Comparison of ENCODE assay signal across 8 mouse cellular contexts in genomic region chr2:118895990-118896913, GRCm38 (mm10). TPM values are rescaled to one million over a fixed set of nuclear protein-coding genes. Genes with fewer than 3 reads are reported as not detected.
DNase-seq lines count a peak whose midpoint lies in the region; ATAC-seq and TF ChIP-seq lines count a peak whose summit lies in the region.

No protein-coding gene starts in this region.

- peak overlapping the region; percentile 11 for H3K4me3 ChIP-seq in C2C12 (ENCODE audit: insufficient read depth, poor library complexity, severe bottlenecking)
- peak overlapping the region; percentile 60 to 62 for H3K4me3 ChIP-seq in ES-E14 (ENCODE audit: insufficient read depth in 1 of 2, low read depth in 1 of 2, low read length in 2 of 2, poor library complexity in 1 of 2, severe bottlenecking in 1 of 2)
- peak overlapping the region; percentile 54 for H3K4me3 ChIP-seq in heart, embryonic 11.5 days (ENCODE audit: low read depth, low read length)
- H3K4me3 ChIP-seq in kidney, postnatal 0 days (replicated peaks; ENCODE audit: low read depth, low read length), result peak overlapping the region; percentile 42
- H3K4me3 ChIP-seq in stomach, embryonic 15.5 days (replicated peaks), result peak overlapping the region; percentile 49

- H3K27ac ChIP-seq in ES-E14 (ENCODE audit: insufficient read depth, low read depth, low read length, poor library complexity, severe bottlenecking), result no peak overlapping the region
- no peak overlapping the region for H3K27ac ChIP-seq in heart, embryonic 11.5 days (ENCODE audit: low read depth, low read length)
- H3K27ac ChIP-seq in kidney, postnatal 0 days, result no peak overlapping the region
- no peak overlapping the region for H3K27ac ChIP-seq in stomach, embryonic 15.5 days

- no peak for ATAC-seq in heart, embryonic 11.5 days (replicated peaks; ENCODE audit: insufficient number of reproducible peaks, low FRiP score, low TSS enrichment)
- no peak for ATAC-seq in kidney, postnatal 0 days (replicated peaks; ENCODE audit: low FRiP score, low read depth)
- peak; percentile 19; the same call in 1 of the 2 replicates for ATAC-seq in stomach, embryonic 15.5 days (ENCODE audit: insufficient read depth, low FRiP score, low read depth)

- no peaks in the 10 kb centered on the region for H3K9me3 ChIP-seq in ES-E14 (ENCODE audit: control insufficient read depth, insufficient read depth, low read depth, low read length)
- H3K9me3 ChIP-seq in heart, embryonic 11.5 days (replicated peaks; ENCODE audit: control insufficient read depth, low read length), result no peaks in the 10 kb centered on the region
- H3K9me3 ChIP-seq in kidney, postnatal 0 days (replicated peaks; ENCODE audit: low read length), result no peaks in the 10 kb centered on the region
- H3K9me3 ChIP-seq in stomach, embryonic 15.5 days, result no peaks in the 10 kb centered on the region

- peak overlapping the region; percentile 72 for H3K4me2 ChIP-seq in heart, embryonic 11.5 days
- H3K4me2 ChIP-seq in kidney, postnatal 0 days (ENCODE audit: low read length), result peak overlapping the region; percentile 78
- H3K4me2 ChIP-seq in stomach, embryonic 15.5 days, result peak overlapping the region; percentile 96

- no peak overlapping the region for H3K9ac ChIP-seq in ES-E14 (ENCODE audit: insufficient read depth, low read depth, low read length, poor library complexity, severe bottlenecking)
- H3K9ac ChIP-seq in heart, embryonic 11.5 days (ENCODE audit: low read depth, low read length), result peak overlapping the region; percentile 59
- H3K9ac ChIP-seq in kidney, postnatal 0 days (ENCODE audit: low read depth, low read length), result peak overlapping the region; percentile 52; the same call in 1 of the 2 replicates
- peak overlapping the region; percentile 9; the same call in 1 of the 2 replicates for H3K9ac ChIP-seq in stomach, embryonic 15.5 days

- DNase-seq in ES-E14 (ENCODE audit: low read depth, low spot score), result no peak
- peak; percentile 50 to 63 for DNase-seq in cerebellum, postnatal 25 days
- peak; percentile 37 for DNase-seq in kidney, postnatal 0 days (ENCODE audit: low spot score)
- peak; percentile 47 for DNase-seq in lung, postnatal 36 days
- no peak for DNase-seq in left cerebral cortex, adult 11 months (ENCODE audit: low spot score)

- H3K79me2 ChIP-seq in C2C12 (ENCODE audit: control insufficient read depth, insufficient read depth), result no peaks in the 10 kb centered on the region

- H3K4me1 ChIP-seq in ES-E14 (ENCODE audit: control insufficient read depth in 2 of 2, insufficient read depth in 2 of 2, low read length in 2 of 2, poor library complexity in 1 of 2), result peaks cover 0 to 14% of the 10 kb centered on the region in 2 experiments; a peak in 2 of 4 replicates
- H3K4me1 ChIP-seq in heart, embryonic 11.5 days (ENCODE audit: control insufficient read depth, insufficient read depth, low read length), result peaks cover 20% of the 10 kb centered on the region
- H3K4me1 ChIP-seq in kidney, postnatal 0 days (replicated peaks; ENCODE audit: insufficient read depth, low read length), result peaks cover 9% of the 10 kb centered on the region; the same call in 1 of the 2 replicates
- H3K4me1 ChIP-seq in stomach, embryonic 15.5 days, result peaks cover 31% of the 10 kb centered on the region

- H3ac ChIP-seq in C2C12 (ENCODE audit: control insufficient read depth, insufficient read length, low read depth), result peak overlapping the region; percentile 10

- in situ Hi-C loops in ES-E14 (cut with MboI; ENCODE audit: low sequenced_read_pairs in 2 of 2, unreplicated experiment in 2 of 2), result loop anchor here (5.0 to 25.0 kb wide), 2 partner anchors 149 to 409 kb away; partner anchors contain the start of genes Inafm2 (in 1 of the 2) and Srp14 (in 1 of the 2)

- H3K36me3 ChIP-seq in C2C12 (ENCODE audit: control insufficient read depth, insufficient read depth) (no peaks in the 10 kb centered on the region), ES-E14 (ENCODE audit: control insufficient read depth, insufficient read depth, low read length, poor library complexity, severe bottlenecking) (no peaks in the 10 kb centered on the region)
- no peaks in the 10 kb centered on the region for H3K36me3 ChIP-seq in heart, embryonic 11.5 days (ENCODE audit: control insufficient read depth, insufficient read depth, low read length)
- H3K36me3 ChIP-seq in kidney, postnatal 0 days (ENCODE audit: insufficient read depth, low read length), result no peaks in the 10 kb centered on the region
- no peaks in the 10 kb centered on the region for H3K36me3 ChIP-seq in stomach, embryonic 15.5 days

- 1% methylated on average over 37 of the region's 38 CpGs for WGBS in heart, embryonic 11.5 days (ENCODE audit: insufficient replicate concordance)
- 2% methylated on average over 38 of the region's 38 CpGs for WGBS in kidney, postnatal 0 days
- 3% methylated on average over 38 of the region's 38 CpGs for WGBS in stomach, embryonic 15.5 days

- no peak for TF ChIP-seq CTCF in C2C12 (IDR thresholded peaks at IDR 0.05; ENCODE audit: control insufficient read depth, insufficient read depth, insufficient read length)
- no peak for TF ChIP-seq CTCF in kidney, postnatal 0 days (IDR thresholded peaks at IDR 0.05; ENCODE audit: low read depth)

- peaks cover 44% of the 10 kb centered on the region for H3K27me3 ChIP-seq in C2C12 (ENCODE audit: control insufficient read depth, insufficient read depth, insufficient read length)
- H3K27me3 ChIP-seq in heart, embryonic 11.5 days (ENCODE audit: control insufficient read depth, insufficient read depth, low read length), result peaks cover 83% of the 10 kb centered on the region
- peaks cover 53% of the 10 kb centered on the region for H3K27me3 ChIP-seq in kidney, postnatal 0 days (ENCODE audit: insufficient read depth, low read length)
- peaks cover 63% of the 10 kb centered on the region for H3K27me3 ChIP-seq in stomach, embryonic 15.5 days (replicated peaks)

- H3K79me3 ChIP-seq in C2C12 (ENCODE audit: low read depth), result no peaks in the 10 kb centered on the region

TF ChIP-seq in C2C12, 6 proteins besides CTCF, POLR2A, EP300 and RAD21:
- TF ChIP-seq CEBPB (IDR thresholded peaks at IDR 0.05; ENCODE audit: low read depth), result no peak
- no peak for TF ChIP-seq MAX (IDR thresholded peaks at IDR 0.05)
- no peak for TF ChIP-seq MYOD1 (IDR thresholded peaks at IDR 0.05; ENCODE audit: control insufficient read depth, insufficient read length, low read depth)
- no peak for TF ChIP-seq FOSL1 (IDR thresholded peaks at IDR 0.05; ENCODE audit: insufficient read depth, low read length, poor library complexity, severe bottlenecking)

TF ChIP-seq in ES-E14, 5 proteins besides CTCF, POLR2A, EP300 and RAD21:
- 0 out of 2 replicates have a peak, but pooled peaks have one; percentile 8 for TF ChIP-seq CHD2 (IDR thresholded peaks at IDR 0.05; ENCODE audit: low read depth, low read length)
- peak; percentile 41; the same call in 1 of the 2 replicates for TF ChIP-seq HCFC1 (IDR thresholded peaks at IDR 0.05; ENCODE audit: borderline replicate concordance, insufficient read depth, low read length)
- TF ChIP-seq ZNF384 (IDR thresholded peaks at IDR 0.05; ENCODE audit: low read depth, low read length), result peak; percentile 71
- no peak for TF ChIP-seq MAFK (IDR thresholded peaks at IDR 0.05; ENCODE audit: insufficient read depth, low read depth, low read length)
- TF ChIP-seq ZC3H11A (IDR thresholded peaks at IDR 0.05; ENCODE audit: borderline replicate concordance, low read depth, low read length), result no peak

RNA-seq across cellular contexts. Expression of gene Bahd1, which starts 3.9 kb away (rescaled TPM):
- 8.6 TPM for polyA plus RNA-seq in C2C12 (2012; fragmentation: generic; extraction: Trizol)
- total RNA-seq in ES-E14 (2012; rRNA removed), result 6.0 and 7.7 TPM in 2 replicates
- 0.77 and 1.1 TPM in 2 replicates for polyA plus RNA-seq in heart, embryonic 11.5 days (2014; fragmentation: Nextera tagmentation; extraction: Ambion mirVana)
- polyA plus RNA-seq in kidney, postnatal 0 days (2015; fragmentation: Nextera tagmentation; extraction: Ambion mirVana), result 3.3 TPM in 2 replicates
- 5.7 TPM in 2 replicates for polyA plus RNA-seq in stomach, embryonic 15.5 days (2015; fragmentation: Nextera tagmentation; extraction: Ambion mirVana)

RNA-seq across cellular contexts. Expression of gene Chst14, which starts 30.0 kb away (rescaled TPM):
- polyA plus RNA-seq in C2C12 (2012; fragmentation: generic; extraction: Trizol), result 21.3 TPM
- total RNA-seq in ES-E14 (2012; rRNA removed), result 6.1 and 8.3 TPM in 2 replicates
- 19.6 and 22.3 TPM in 2 replicates for polyA plus RNA-seq in heart, embryonic 11.5 days (2014; fragmentation: Nextera tagmentation; extraction: Ambion mirVana)
- polyA plus RNA-seq in kidney, postnatal 0 days (2015; fragmentation: Nextera tagmentation; extraction: Ambion mirVana), result 23.9 and 25.1 TPM in 2 replicates
- polyA plus RNA-seq in stomach, embryonic 15.5 days (2015; fragmentation: Nextera tagmentation; extraction: Ambion mirVana), result 26.3 and 26.9 TPM in 2 replicates

RNA-seq across cellular contexts. Expression of gene Ivd, which starts 34.5 kb away (rescaled TPM):
- 15.2 TPM for polyA plus RNA-seq in C2C12 (2012; fragmentation: generic; extraction: Trizol)
- total RNA-seq in ES-E14 (2012; rRNA removed), result 19.6 and 24.9 TPM in 2 replicates
- 52.5 and 63.2 TPM in 2 replicates for polyA plus RNA-seq in heart, embryonic 11.5 days (2014; fragmentation: Nextera tagmentation; extraction: Ambion mirVana)
- polyA plus RNA-seq in kidney, postnatal 0 days (2015; fragmentation: Nextera tagmentation; extraction: Ambion mirVana), result 68.9 and 79.2 TPM in 2 replicates
- 55.1 and 58.9 TPM in 2 replicates for polyA plus RNA-seq in stomach, embryonic 15.5 days (2015; fragmentation: Nextera tagmentation; extraction: Ambion mirVana)

Comparison
In these comparisons a context has a peak if more than half of its experiments do, and no peak if none do; other contexts are left out.
1. H3K4me3 ChIP-seq: peak in every context shown above with its lines; median percentile 61 in ES-E14; 54 in heart, embryonic 11.5 days; 49 in stomach, embryonic 15.5 days; 42 in kidney, postnatal 0 days; 11 in C2C12.
2. DNase-seq: peak in cerebellum, postnatal 25 days (2 of 2), kidney, postnatal 0 days (single experiment) and lung, postnatal 36 days (single experiment); none in ES-E14 (single experiment) and left cerebral cortex, adult 11 months (single experiment).
3. Peak in every context shown above with its lines, with median percentiles within 50 percentile points of each other: H3K4me2 ChIP-seq.